Mouse (Mus musculus) hindbrain, embryonic 16.5 days (tissue): ENCODE data around the gene Sec14l5. TPM values are rescaled to one million over a fixed set of nuclear protein-coding genes. Genes with fewer than 3 reads are reported as not detected.

Source experiments
- ATAC-seq: fragments of 200-750 bp; cut with Nextera tagmentation; 2 replicates; pipeline ENCODE4 v1.8.0; 2017; ENCODE audit warnings: moderate TSS enrichment, moderate library complexity
- H3K27ac ChIP-seq: fragments of 300-500 bp; sonication (generic); 2 replicates; pipeline ENCODE4 v1.5.1; 2014; ENCODE audit warnings: low read depth, mild to moderate bottlenecking, control low read depth, low read length, moderate library complexity
- H3K27me3 ChIP-seq: fragments of 300-500 bp; sonication (generic); replicated peaks from 2 replicates; pipeline ENCODE4 v1.6.1; 2014; ENCODE audit warnings: low read length; ENCODE audit not compliant: control insufficient read depth, insufficient read depth
- H3K36me3 ChIP-seq: fragments of 300-500 bp; sonication (generic); 2 replicates; pipeline ENCODE4 v1.6.1; 2014; ENCODE audit warnings: mild to moderate bottlenecking, low read length, moderate library complexity, mixed read lengths; ENCODE audit not compliant: control insufficient read depth, insufficient read depth
- H3K4me1 ChIP-seq: fragments of 300-500 bp; sonication (generic); 2 replicates; pipeline ENCODE4 v1.6.1; 2014; ENCODE audit warnings: low read depth, low read length; ENCODE audit not compliant: control insufficient read depth, insufficient read depth
- H3K4me2 ChIP-seq: fragments of 300-500 bp; sonication (generic); 2 replicates; pipeline ENCODE4 v1.6.1; 2014; ENCODE audit warnings: mild to moderate bottlenecking, low read length, control low read depth, moderate library complexity
- H3K4me3 ChIP-seq: fragments of 300-500 bp; sonication (generic); 2 replicates; pipeline ENCODE4 v1.5.1; 2014; ENCODE audit warnings: mild to moderate bottlenecking, low read length, control low read depth, moderate library complexity
- H3K9ac ChIP-seq: fragments of 300-500 bp; sonication (generic); 2 replicates; pipeline ENCODE4 v1.6.1; 2014; ENCODE audit warnings: low read depth, mild to moderate bottlenecking, control low read depth, low read length, moderate library complexity
- H3K9me3 ChIP-seq: fragments of 300-500 bp; sonication (generic); 2 replicates; pipeline ENCODE4 v1.6.1; 2014; ENCODE audit warnings: mild to moderate bottlenecking, low read length, moderate library complexity; ENCODE audit not compliant: control insufficient read depth
- WGBS: fragments of 180-500 bp; shearing (Covaris S2); extraction: QIAGEN DNeasy Blood & Tissue Kit; methylation state at CpG from one replicate; pipeline ENCODE4 v1.1.7; 2014; 5-methylcytosine and 5-hydroxymethylcytosine counted together
- polyA plus RNA-seq: library from polyadenylated mRNA; unstranded; fragments of >200 nt; fragmentation: Nextera tagmentation; extraction: Ambion mirVana; gene quantifications from 2 replicates; pipeline ENCODE4 v1.2.1, GENCODE M21; 2015

Gene Sec14l5
- polyA plus RNA-seq, 1 experiment from 2014 or later = 0.15 TPM

DNA sequence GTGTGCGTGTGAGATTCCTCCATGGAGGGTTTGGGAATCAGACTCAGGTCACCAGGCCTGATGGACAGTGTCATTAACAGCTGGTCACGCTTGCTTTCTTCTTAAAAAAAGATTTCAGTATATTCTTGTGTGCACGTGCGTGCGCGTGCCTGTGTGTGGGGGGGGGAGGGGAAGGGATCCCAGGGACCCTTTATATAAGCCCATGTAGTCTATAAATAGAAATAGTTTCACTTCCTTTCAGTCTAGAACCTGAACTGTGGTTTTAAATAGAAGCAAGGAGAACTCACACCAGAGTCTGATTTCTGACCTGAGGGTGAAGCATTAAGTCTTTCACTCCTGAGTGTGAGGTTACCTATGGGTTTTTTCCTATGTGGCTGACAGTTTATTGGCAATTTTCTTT, 17.4 kb downstream of the Sec14l5 start:
- 67% methylated on average over 6 of the region's 6 CpGs for WGBS
- no peak for ATAC-seq
- H3K27ac ChIP-seq = no peak overlapping the region
- H3K4me1 ChIP-seq = no peaks in the 10 kb centered on the region
- H3K9ac ChIP-seq = no peak overlapping the region
- no peak overlapping the region for H3K4me2 ChIP-seq
- H3K4me3 ChIP-seq = no peak overlapping the region
- H3K9me3 ChIP-seq = no peaks in the 10 kb centered on the region
- no peaks in the 10 kb centered on the region for H3K27me3 ChIP-seq
- H3K36me3 ChIP-seq = no peaks in the 10 kb centered on the region

DNA sequence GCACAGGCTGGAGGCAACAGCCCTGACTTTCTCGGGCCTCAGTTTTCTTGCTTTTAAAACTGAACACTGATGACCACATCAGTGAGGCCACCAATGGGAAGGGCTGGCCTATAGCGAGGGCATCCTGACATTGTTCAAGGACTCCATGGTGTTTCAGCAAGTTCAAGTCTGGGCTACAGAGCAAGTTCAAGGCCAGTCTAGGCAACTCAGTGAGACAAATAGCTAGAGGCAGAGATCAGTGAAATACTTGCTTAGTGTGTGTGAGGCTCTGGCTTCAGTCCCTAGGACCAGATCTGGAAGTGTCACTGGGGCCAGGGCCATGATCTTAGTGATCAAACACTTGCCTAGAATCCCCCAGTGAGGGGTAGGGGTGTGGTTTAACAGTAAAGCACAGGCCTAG, 21.1 kb downstream of the Sec14l5 start:
- no peaks in the 10 kb centered on the region for H3K9me3 ChIP-seq
- H3K27me3 ChIP-seq = no peaks in the 10 kb centered on the region
- ATAC-seq = no peak
- no peak overlapping the region for H3K27ac ChIP-seq
- WGBS = 88% methylated on average over 2 of the region's 2 CpGs
- no peaks in the 10 kb centered on the region for H3K4me1 ChIP-seq
- H3K36me3 ChIP-seq = no peaks in the 10 kb centered on the region
- no peak overlapping the region for H3K4me3 ChIP-seq
- no peak overlapping the region for H3K9ac ChIP-seq
- H3K4me2 ChIP-seq = no peak overlapping the region

DNA sequence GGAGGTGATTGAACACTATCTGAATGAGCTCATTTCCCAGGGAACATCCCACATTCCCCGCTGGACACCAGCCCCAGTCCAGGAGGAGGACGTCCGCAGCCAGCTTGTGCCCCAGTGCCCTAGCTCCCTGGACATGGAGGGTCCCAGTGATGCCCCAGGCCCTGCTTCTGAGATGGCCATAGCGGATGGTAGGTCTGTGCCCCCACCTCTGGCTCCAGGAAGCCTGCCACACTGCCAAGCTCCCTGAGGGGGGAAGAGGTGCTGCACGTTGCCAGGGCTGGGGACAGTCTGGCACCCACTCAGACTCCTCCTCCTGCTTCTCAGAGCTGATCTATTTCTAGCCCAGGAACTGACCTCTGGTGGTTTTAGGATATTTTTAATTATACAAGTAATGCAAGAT, 21.9 kb downstream of the Sec14l5 start:
- no peak overlapping the region for H3K27ac ChIP-seq
- H3K9me3 ChIP-seq = no peaks in the 10 kb centered on the region
- ATAC-seq = no peak
- no peak overlapping the region for H3K4me2 ChIP-seq
- H3K4me1 ChIP-seq = no peaks in the 10 kb centered on the region
- H3K4me3 ChIP-seq = no peak overlapping the region
- 82% methylated on average over 5 of the region's 5 CpGs for WGBS
- no peaks in the 10 kb centered on the region for H3K27me3 ChIP-seq
- H3K36me3 ChIP-seq = no peaks in the 10 kb centered on the region
- no peak overlapping the region for H3K9ac ChIP-seq

DNA sequence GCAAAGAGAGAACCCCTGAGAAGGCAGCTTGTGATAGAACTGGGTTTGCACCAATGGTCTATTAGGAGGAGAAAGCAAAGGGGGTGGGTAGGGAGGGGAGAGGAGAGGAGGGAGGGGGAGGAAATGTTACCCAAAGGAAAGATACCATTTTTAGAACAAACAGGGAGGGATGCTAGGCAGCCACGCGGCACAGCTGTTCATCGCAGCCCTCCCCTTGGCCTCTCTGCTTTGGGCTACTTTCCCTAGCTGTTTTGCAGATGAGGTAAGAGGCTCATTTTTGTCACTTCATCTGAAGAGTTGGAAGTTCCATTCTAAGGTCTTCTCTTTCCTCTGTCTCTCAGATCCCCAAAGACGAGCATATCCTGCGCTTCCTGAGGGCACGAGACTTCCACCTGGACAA, 25.7 kb downstream of the Sec14l5 start:
- ATAC-seq = no peak
- no peaks in the 10 kb centered on the region for H3K36me3 ChIP-seq
- 91% methylated on average over 6 of the region's 6 CpGs for WGBS
- H3K4me3 ChIP-seq = no peak overlapping the region
- no peak overlapping the region for H3K4me2 ChIP-seq
- H3K9ac ChIP-seq = no peak overlapping the region
- no peaks in the 10 kb centered on the region for H3K27me3 ChIP-seq
- H3K9me3 ChIP-seq = no peaks in the 10 kb centered on the region
- H3K27ac ChIP-seq = no peak overlapping the region
- H3K4me1 ChIP-seq = no peaks in the 10 kb centered on the region

DNA sequence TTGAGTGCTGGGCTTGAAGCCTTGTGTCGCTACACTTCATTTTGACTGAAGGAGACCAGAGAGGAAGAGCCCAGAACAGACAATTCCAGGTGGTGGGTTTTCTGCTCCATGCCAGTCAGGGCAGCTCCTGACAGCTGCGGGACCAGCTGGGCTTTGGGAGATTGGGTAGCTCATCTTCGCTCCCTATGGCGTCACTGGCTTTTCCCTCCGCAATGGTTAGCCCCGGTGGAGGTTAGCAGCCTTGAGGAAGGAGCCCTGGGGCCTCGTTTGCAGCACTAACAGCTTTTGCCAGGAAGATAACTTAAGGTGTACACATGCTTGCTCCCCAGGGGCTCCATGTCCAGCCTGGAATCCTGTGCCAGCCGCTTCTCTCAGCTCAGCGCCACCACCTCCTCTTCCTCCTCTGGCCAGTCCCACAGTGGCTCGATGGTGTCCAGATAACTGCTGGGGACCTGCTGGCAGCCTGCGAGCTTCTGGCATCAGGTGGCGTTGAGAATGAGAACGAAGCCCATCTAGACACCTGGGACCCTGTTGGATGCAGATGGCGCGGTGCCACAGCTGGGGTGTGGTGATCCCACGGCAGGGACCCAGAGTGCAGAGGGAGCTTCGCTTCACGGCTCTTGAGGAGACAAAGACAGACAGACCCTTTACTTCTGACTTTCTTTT, 36.5 kb downstream of the Sec14l5 start:
- WGBS = 75% methylated on average over 18 of the region's 18 CpGs

DNA sequence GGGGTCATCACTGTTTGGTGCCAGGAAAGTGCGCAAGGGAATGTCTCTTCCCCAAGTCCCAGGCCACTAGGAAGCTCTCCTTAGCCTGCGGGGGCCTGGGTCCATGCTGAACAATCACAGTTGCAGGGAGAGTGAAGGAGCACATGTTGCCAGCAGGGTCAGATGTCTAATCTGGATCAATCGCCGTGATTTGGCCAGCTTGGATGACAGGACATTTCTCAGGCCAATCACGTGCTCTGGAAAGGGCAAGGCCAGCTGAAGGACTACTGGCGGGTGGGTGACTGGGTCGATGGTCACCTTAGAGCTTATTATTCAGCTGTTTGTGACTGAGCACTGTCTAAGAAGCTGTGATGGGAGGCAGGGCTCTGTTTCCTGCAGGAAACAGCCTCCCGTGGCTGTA, 37.2 kb downstream of the Sec14l5 start:
- no peaks in the 10 kb centered on the region for H3K27me3 ChIP-seq
- no peaks in the 10 kb centered on the region for H3K36me3 ChIP-seq

More for the DNA sequence above, 36.5 kb downstream of the Sec14l5 start:
- no peaks in the 10 kb centered on the region for H3K4me1 ChIP-seq
- H3K4me2 ChIP-seq = no peak overlapping the region
- H3K9ac ChIP-seq = no peak overlapping the region
- no peaks in the 10 kb centered on the region for H3K9me3 ChIP-seq
- ATAC-seq = no peak
- no peaks in the 10 kb centered on the region for H3K36me3 ChIP-seq
- no peaks in the 10 kb centered on the region for H3K27me3 ChIP-seq
- no peak overlapping the region for H3K4me3 ChIP-seq
- H3K27ac ChIP-seq = no peak overlapping the region

GRCm38 (mm10) chr16:5184956-5185355, 38.0 kb downstream of the Sec14l5 start:
- Histone ChIP-seq H3K9me3 (no peaks in the 10 kb centered on the region), H3K4me1 (no peaks in the 10 kb centered on the region), H3K36me3 (no peaks in the 10 kb centered on the region), H3K4me2 (no peak overlapping the region), H3K9ac (no peak overlapping the region), H3K4me3 (no peak overlapping the region), H3K27me3 (no peaks in the 10 kb centered on the region), H3K27ac (no peak overlapping the region)
- WGBS = 69% methylated on average over 5 of the region's 5 CpGs
- no peak for ATAC-seq

More for the DNA sequence above, 37.2 kb downstream of the Sec14l5 start:
- Histone ChIP-seq H3K4me3 (no peak overlapping the region), H3K4me1 (no peaks in the 10 kb centered on the region), H3K4me2 (no peak overlapping the region), H3K27ac (no peak overlapping the region), H3K9me3 (no peaks in the 10 kb centered on the region), H3K9ac (no peak overlapping the region)
- 69% methylated on average over 8 of the region's 8 CpGs for WGBS
- ATAC-seq = no peak

- H3K9me3 ChIP-seq = no peaks in the 10 kb centered on the region
- H3K9ac ChIP-seq = no peak overlapping the region
- WGBS = 59% methylated on average over 7 of the region's 7 CpGs
Measured at GRCm38 (mm10) chr16:5185691-5186090, 38.8 kb downstream of the Sec14l5 start.

DNA sequence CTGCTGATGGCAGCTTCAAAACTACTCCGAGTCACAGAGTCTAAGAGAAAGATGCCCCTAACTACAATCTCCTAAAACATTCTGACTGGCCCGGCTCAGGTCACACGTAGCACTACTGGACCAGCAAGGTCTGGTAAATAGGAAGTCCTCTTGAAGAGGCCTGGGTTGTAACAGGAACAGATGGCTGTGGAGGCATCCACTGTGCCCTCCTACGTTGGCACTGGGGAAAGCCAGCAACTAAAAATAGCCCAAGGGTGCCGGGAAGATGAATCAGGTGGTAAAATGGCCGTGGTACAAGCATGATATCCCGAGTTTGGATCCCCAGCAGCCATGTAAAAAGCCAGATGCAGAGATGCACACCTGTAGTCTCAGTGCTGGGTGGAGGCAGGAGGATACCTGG, 39.3 kb downstream of the Sec14l5 start:
- Histone ChIP-seq H3K4me3 (no peak overlapping the region), H3K9me3 (no peaks in the 10 kb centered on the region), H3K9ac (no peak overlapping the region), H3K4me1 (no peaks in the 10 kb centered on the region), H3K4me2 (no peak overlapping the region), H3K27ac (no peak overlapping the region), H3K27me3 (no peaks in the 10 kb centered on the region), H3K36me3 (no peaks in the 10 kb centered on the region)
- WGBS = 76% methylated on average over 7 of the region's 7 CpGs
- no peak for ATAC-seq

More at GRCm38 (mm10) chr16:5185691-5186090, 38.8 kb downstream of the Sec14l5 start:
- ATAC-seq = no peak
- H3K4me1 ChIP-seq = no peaks in the 10 kb centered on the region
- H3K36me3 ChIP-seq = no peaks in the 10 kb centered on the region
- no peak overlapping the region for H3K4me2 ChIP-seq
- no peak overlapping the region for H3K27ac ChIP-seq
- no peaks in the 10 kb centered on the region for H3K27me3 ChIP-seq
- no peak overlapping the region for H3K4me3 ChIP-seq
